Mouse (Mus musculus) limb, embryonic 14.5 days (tissue): ENCODE results near the gene Gm10719. TPM values are rescaled to one million over a fixed set of nuclear protein-coding genes. Genes with fewer than 3 reads are reported as not detected.
"Not testable (repeated sequence)": the region's sequence is repeated elsewhere in the genome, so short reads cannot be mapped to it uniquely, and the experiment has no call there.

ENCODE experiments used
- ATAC-seq: fragments of 200-750 bp; cut with Nextera tagmentation; 2 replicates; pipeline ENCODE4 v1.8.0; 2017; ENCODE audit warnings: low read depth, moderate number of reproducible peaks, moderate TSS enrichment; ENCODE audit not compliant: low FRiP score
- DNase-seq: peaks from one replicate; pipeline ENCODE4 v3.0.0-alpha.2; 2015; ENCODE audit warnings: low spot score
- H3K27ac ChIP-seq: fragments of 300-500 bp; sonication (generic); replicated peaks from 2 replicates; pipeline ENCODE4 v1.5.1; 2014; ENCODE audit warnings: low read depth, mild to moderate bottlenecking, low read length, moderate library complexity, mixed read lengths
- H3K27me3 ChIP-seq: fragments of 300-500 bp; sonication (generic); 2 replicates; pipeline ENCODE4 v1.6.1; 2014; ENCODE audit warnings: low read length, mixed read lengths; ENCODE audit not compliant: control insufficient read depth, insufficient read depth
- H3K36me3 ChIP-seq: fragments of 300-500 bp; sonication (generic); 2 replicates; pipeline ENCODE4 v1.6.1; 2014; ENCODE audit warnings: mild to moderate bottlenecking, low read length, moderate library complexity, mixed read lengths; ENCODE audit not compliant: control insufficient read depth, insufficient read depth
- H3K4me1 ChIP-seq: fragments of 300-500 bp; sonication (generic); 2 replicates; pipeline ENCODE4 v1.6.1; 2014; ENCODE audit warnings: antibody characterized with exemption, low read length, mixed read lengths; ENCODE audit not compliant: control insufficient read depth, insufficient read depth
- H3K4me2 ChIP-seq: fragments of 300-500 bp; sonication (generic); replicated peaks from 2 replicates; pipeline ENCODE4 v1.6.1; 2014; ENCODE audit warnings: low read depth, mild to moderate bottlenecking, low read length, moderate library complexity; ENCODE audit not compliant: severe bottlenecking
- H3K4me3 ChIP-seq: fragments of 300-500 bp; sonication (generic); replicated peaks from 2 replicates; pipeline ENCODE4 v1.5.1; 2014; ENCODE audit warnings: low read length
- H3K9ac ChIP-seq: fragments of 300-500 bp; sonication (generic); 2 replicates; pipeline ENCODE4 v1.6.1; 2014; ENCODE audit warnings: mild to moderate bottlenecking, low read depth, low read length, moderate library complexity; ENCODE audit not compliant: severe bottlenecking
- H3K9me3 ChIP-seq: fragments of 300-500 bp; sonication (generic); 2 replicates; pipeline ENCODE4 v1.6.1; 2016; ENCODE audit warnings: low read length; ENCODE audit not compliant: control insufficient read depth
- WGBS: fragments of 180-500 bp; shearing (Covaris S2); extraction: QIAGEN DNeasy Blood & Tissue Kit; methylation state at CpG from one replicate; pipeline ENCODE4 v1.1.7; 2014; 5-methylcytosine and 5-hydroxymethylcytosine counted together
- polyA plus RNA-seq, 2 experiments: library from polyadenylated mRNA; depleted of rRNA in 1 of 2; stranded (reverse) in 1 of 2; unstranded in 1 of 2; fragments of >200 nt; fragmentation: Nextera tagmentation in 1 of 2; extraction: Ambion mirVana in 1 of 2; gene quantifications; 2 replicates each; pipeline versions ENCODE4 v1.2.1 to v1.2.3; 2012 to 2014

Gm10719 gene
- polyA plus RNA-seq, 2 experiments = not detected

DNA sequence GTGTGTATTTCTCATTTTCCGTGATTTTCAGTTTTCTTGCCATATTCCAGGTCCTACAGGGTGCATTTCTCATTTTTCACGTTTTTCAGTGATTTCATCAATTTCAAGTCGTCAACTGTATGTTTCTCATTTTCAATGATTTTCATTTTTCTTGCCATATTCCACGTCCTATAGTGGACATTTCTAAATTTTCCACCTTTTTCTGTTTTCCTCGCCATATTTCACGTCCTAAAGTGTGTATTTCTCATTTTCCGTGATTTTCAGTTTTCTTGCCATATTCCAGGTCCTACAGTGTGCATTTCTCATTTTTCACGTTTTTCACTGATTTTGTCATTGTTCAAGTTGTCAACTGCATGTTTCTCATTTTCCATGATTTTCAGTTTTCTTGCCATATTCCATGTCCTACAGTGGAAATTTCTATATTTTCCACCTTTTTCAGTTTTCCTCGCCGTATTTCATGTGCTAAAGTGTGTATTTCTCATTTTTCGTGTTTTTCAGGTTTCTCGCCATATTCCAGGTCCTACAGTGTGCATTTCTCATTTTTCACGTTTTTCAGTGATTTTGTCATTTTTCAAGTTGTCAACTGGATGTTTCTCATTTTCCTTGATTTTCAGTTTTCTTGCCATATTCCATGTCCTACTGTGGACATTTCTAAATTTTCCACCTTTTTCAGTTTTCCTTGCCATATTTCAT, 5.3 kb downstream of the Gm10719 start:
- not testable (repeated sequence) for H3K4me3 ChIP-seq, H3K9me3 ChIP-seq, H3K4me1 ChIP-seq, H3K27ac ChIP-seq, H3K4me2 ChIP-seq, ATAC-seq, H3K27me3 ChIP-seq, H3K9ac ChIP-seq, H3K36me3 ChIP-seq
- WGBS = 69% methylated on average over 9 of the region's 13 CpGs
- DNase-seq = peak; percentile 2

GRCm38 (mm10) chr9:3023312-3023984, 6.2 kb downstream of the Gm10719 start, which contains the start of gene Gm10718:
Gene Gm10718, plus strand, starts transcription at chr9:3023547.
- not testable (repeated sequence) for H3K4me3 ChIP-seq, H3K4me2 ChIP-seq, H3K27me3 ChIP-seq, H3K9ac ChIP-seq, H3K4me1 ChIP-seq, DNase-seq, H3K36me3 ChIP-seq, H3K27ac ChIP-seq, H3K9me3 ChIP-seq, ATAC-seq
- 71% methylated on average over 9 of the region's 13 CpGs for WGBS

GRCm38 (mm10) chr9:3023985-3024648, 6.9 kb downstream of the Gm10719 start:
- not testable (repeated sequence) for H3K4me2 ChIP-seq, H3K27ac ChIP-seq, H3K9me3 ChIP-seq, DNase-seq, H3K36me3 ChIP-seq, ATAC-seq, H3K9ac ChIP-seq, H3K4me3 ChIP-seq, H3K4me1 ChIP-seq, H3K27me3 ChIP-seq
- WGBS = 63% methylated on average over 14 of the region's 16 CpGs

GRCm38 (mm10) chr9:3024912-3025467, 7.8 kb downstream of the Gm10719 start, which contains the start of gene Gm10717:
Gene Gm10717, plus strand, starts transcription at chr9:3025417.
- not testable (repeated sequence) for H3K9ac ChIP-seq, DNase-seq, H3K27me3 ChIP-seq, H3K4me2 ChIP-seq, H3K9me3 ChIP-seq, H3K4me1 ChIP-seq, H3K27ac ChIP-seq, H3K36me3 ChIP-seq, H3K4me3 ChIP-seq, ATAC-seq
- 72% methylated on average over 12 of the region's 12 CpGs for WGBS

GRCm38 (mm10) chr9:3025653-3026052, 8.4 kb downstream of the Gm10719 start:
- not testable (repeated sequence) for H3K9ac ChIP-seq, H3K9me3 ChIP-seq, H3K36me3 ChIP-seq, H3K27ac ChIP-seq, H3K4me1 ChIP-seq, H3K4me3 ChIP-seq, H3K4me2 ChIP-seq, DNase-seq, ATAC-seq, H3K27me3 ChIP-seq
- 60% methylated on average over 4 of the region's 6 CpGs for WGBS

- WGBS = 68% methylated on average over 5 of the region's 5 CpGs
- not testable (repeated sequence) for H3K4me1 ChIP-seq, H3K4me2 ChIP-seq, H3K9me3 ChIP-seq, ATAC-seq, H3K27me3 ChIP-seq, H3K4me3 ChIP-seq, H3K27ac ChIP-seq, H3K9ac ChIP-seq, DNase-seq, H3K36me3 ChIP-seq
These were observed 8.9 kb downstream of the Gm10719 start for GRCm38 (mm10) chr9:3026136-3026535.

GRCm38 (mm10) chr9:3026741-3027140, 9.5 kb downstream of the Gm10719 start:
- H3K27me3 ChIP-seq, H3K4me2 ChIP-seq, H3K4me3 ChIP-seq, H3K36me3 ChIP-seq, ATAC-seq, H3K4me1 ChIP-seq, H3K9me3 ChIP-seq, H3K27ac ChIP-seq, H3K9ac ChIP-seq, DNase-seq: not testable (repeated sequence)
- 69% methylated on average over 9 of the region's 9 CpGs for WGBS

DNA sequence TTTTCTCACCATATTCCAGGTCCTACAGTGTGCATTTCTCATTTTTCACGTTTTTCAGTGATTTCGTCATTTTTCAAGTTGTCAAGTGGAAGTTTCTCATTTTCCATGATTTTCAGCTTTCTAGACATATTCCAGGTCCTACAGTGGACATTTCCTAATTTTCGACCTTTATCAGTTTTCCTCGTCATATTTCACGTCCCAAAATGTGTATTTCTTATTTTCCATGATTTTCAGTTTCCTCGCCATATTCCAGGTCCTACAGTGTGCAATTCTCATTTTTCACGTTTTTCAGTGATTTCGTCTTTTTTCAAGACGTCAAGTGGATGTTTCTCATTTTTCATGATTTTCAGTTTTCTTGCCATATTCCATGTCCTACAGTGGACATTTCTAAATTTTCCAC, 10.0 kb downstream of the Gm10719 start:
- not testable (repeated sequence) for H3K27ac ChIP-seq, H3K27me3 ChIP-seq, H3K9ac ChIP-seq, ATAC-seq, H3K4me1 ChIP-seq, H3K36me3 ChIP-seq, H3K4me2 ChIP-seq, H3K9me3 ChIP-seq, H3K4me3 ChIP-seq
- peak; percentile 50 for DNase-seq
- WGBS = 73% methylated on average over 9 of the region's 9 CpGs
